Mouse (Mus musculus) liver, embryonic 11.5 days (tissue): ENCODE data around the gene Sh3pxd2a. TPM values are rescaled to one million over a fixed set of nuclear protein-coding genes. Genes with fewer than 3 reads are reported as not detected.
A peak's percentile ranks its signal among the peaks of the same experiment; 100 is the strongest.

Source experiments
- ATAC-seq: fragments of 200-750 bp; cut with Nextera tagmentation; replicated peaks from 2 replicates; pipeline ENCODE4 v1.8.0; 2017; ENCODE audit warnings: moderate number of reproducible peaks, mild to moderate bottlenecking, moderate TSS enrichment, moderate library complexity; ENCODE audit not compliant: low FRiP score
- DNase-seq: peaks from one replicate; pipeline ENCODE4 v3.0.0-alpha.2; 2017; ENCODE audit warnings: low spot score
- H3K27ac ChIP-seq: fragments of 300-500 bp; sonication (generic); 2 replicates; pipeline ENCODE4 v1.5.1; 2014; ENCODE audit warnings: mild to moderate bottlenecking, low read depth, low read length, control low read depth
- H3K27me3 ChIP-seq: fragments of 300-500 bp; sonication (generic); replicated peaks from 2 replicates; pipeline ENCODE4 v1.6.1; 2014; ENCODE audit warnings: low read length, mixed read lengths; ENCODE audit not compliant: control insufficient read depth, insufficient read depth
- H3K36me3 ChIP-seq: fragments of 300-500 bp; sonication (generic); 2 replicates; pipeline ENCODE4 v1.6.1; 2014; ENCODE audit warnings: mild to moderate bottlenecking, low read length, moderate library complexity, mixed read lengths; ENCODE audit not compliant: control insufficient read depth, insufficient read depth
- H3K4me1 ChIP-seq: fragments of 300-500 bp; sonication (generic); replicated peaks from 2 replicates; pipeline ENCODE4 v1.6.1; 2014; ENCODE audit warnings: low read length, mixed read lengths; ENCODE audit not compliant: control insufficient read depth, insufficient read depth
- H3K4me2 ChIP-seq: fragments of 300-500 bp; sonication (generic); 2 replicates; pipeline ENCODE4 v1.6.1; 2014; ENCODE audit warnings: mild to moderate bottlenecking, control low read depth, moderate library complexity
- H3K4me3 ChIP-seq: fragments of 300-500 bp; sonication (generic); 2 replicates; pipeline ENCODE4 v1.5.1; 2014; ENCODE audit warnings: low read depth, low read length, control low read depth
- H3K9ac ChIP-seq: fragments of 300-500 bp; sonication (generic); 2 replicates; pipeline ENCODE4 v1.6.1; 2014; ENCODE audit warnings: low read depth, low read length, control low read depth
- H3K9me3 ChIP-seq: fragments of 300-500 bp; sonication (generic); 2 replicates; pipeline ENCODE4 v1.6.1; 2016; ENCODE audit warnings: low read length, inconsistent platforms, mixed read lengths; ENCODE audit not compliant: control insufficient read depth
- whole genome bisulfite sequencing: fragments of 180-500 bp; shearing (Covaris S2); extraction: QIAGEN DNeasy Blood & Tissue Kit; methylation state at CpG from one replicate; pipeline ENCODE4 v1.1.7; 2014; 5-methylcytosine and 5-hydroxymethylcytosine counted together
- polyA plus RNA-seq: library from polyadenylated mRNA; unstranded; fragments of >200 nt; fragmentation: Nextera tagmentation; extraction: Ambion mirVana; gene quantifications from 2 replicates; pipeline ENCODE4 v1.2.1, GENCODE M21; 2014

Gene Sh3pxd2a
- polyA plus RNA-seq, 1 experiment from 2014 or later, result 3.6 TPM

GRCm38 (mm10) chr19:47463206-47463605 lies 995 bp downstream of the Sh3pxd2a start:
- H3K27ac ChIP-seq, result no peak overlapping the region

GRCm38 (mm10) chr19:47462725-47463124 lies 1.5 kb downstream of the Sh3pxd2a start:
- Histone ChIP-seq H3K4me2 (peak overlapping the region; percentile 97), H3K4me3 (peak overlapping the region; percentile 78), H3K36me3 (no peaks in the 10 kb centered on the region), H3K4me1 (peaks cover 35% of the 10 kb centered on the region), H3K27me3 (no peaks in the 10 kb centered on the region), H3K27ac (no peak overlapping the region), H3K9me3 (no peaks in the 10 kb centered on the region), H3K9ac (peak overlapping the region; percentile 84; the same call in 1 of the 2 replicates)
- WGBS, result 40% methylated on average over 6 of the region's 6 CpGs
- DNase-seq (no peak), ATAC-seq (no peak)

More at GRCm38 (mm10) chr19:47463206-47463605, 995 bp downstream of the Sh3pxd2a start:
- Histone ChIP-seq H3K27me3 (no peaks in the 10 kb centered on the region), H3K4me3 (peak overlapping the region; percentile 78), H3K4me1 (peaks cover 34% of the 10 kb centered on the region), H3K36me3 (no peaks in the 10 kb centered on the region), H3K9ac (peak overlapping the region; percentile 84), H3K9me3 (no peaks in the 10 kb centered on the region), H3K4me2 (peak overlapping the region; percentile 97)
- ATAC-seq (no peak), DNase-seq (no peak)
- 4% methylated on average over 13 of the region's 13 CpGs for WGBS

- Histone ChIP-seq H3K4me1 (peaks cover 40% of the 10 kb centered on the region), H3K4me3 (no peak overlapping the region), H3K36me3 (no peaks in the 10 kb centered on the region), H3K9ac (no peak overlapping the region), H3K27me3 (no peaks in the 10 kb centered on the region), H3K9me3 (no peaks in the 10 kb centered on the region), H3K4me2 (peak overlapping the region; percentile 97; the same call in 1 of the 2 replicates), H3K27ac (no peak overlapping the region)
- ATAC-seq (no peak), DNase-seq (no peak)
- 90% methylated on average over 3 of the region's 3 CpGs for WGBS
These were observed 2.4 kb downstream of the Sh3pxd2a start for GRCm38 (mm10) chr19:47461838-47462237.

- DNase-seq, result no peak
- H3K36me3 ChIP-seq, result no peaks in the 10 kb centered on the region
- no peaks in the 10 kb centered on the region for H3K9me3 ChIP-seq
- no peak for ATAC-seq
- H3K27me3 ChIP-seq, result no peaks in the 10 kb centered on the region
- H3K4me3 ChIP-seq, result no peak overlapping the region
- H3K9ac ChIP-seq, result no peak overlapping the region
- no peak overlapping the region for H3K27ac ChIP-seq
- no peak overlapping the region for H3K4me2 ChIP-seq
- 72% methylated on average over 9 of the region's 9 CpGs for WGBS
- H3K4me1 ChIP-seq, result peaks cover 42% of the 10 kb centered on the region
These were observed 2.8 kb downstream of the Sh3pxd2a start for GRCm38 (mm10) chr19:47461386-47461785.

GRCm38 (mm10) chr19:47460120-47460960 lies 3.9 kb downstream of the Sh3pxd2a start:
- DNase-seq (no peak), ATAC-seq (no peak)
- WGBS, result 58% methylated on average over 19 of the region's 19 CpGs
- H3K9me3 ChIP-seq, result no peaks in the 10 kb centered on the region
- peaks cover 45% of the 10 kb centered on the region for H3K4me1 ChIP-seq
- H3K4me2 ChIP-seq, result no peak overlapping the region
- H3K4me3 ChIP-seq, result no peak overlapping the region
- no peaks in the 10 kb centered on the region for H3K36me3 ChIP-seq
- no peaks in the 10 kb centered on the region for H3K27me3 ChIP-seq
- no peak overlapping the region for H3K27ac ChIP-seq
- H3K9ac ChIP-seq, result no peak overlapping the region

DNA sequence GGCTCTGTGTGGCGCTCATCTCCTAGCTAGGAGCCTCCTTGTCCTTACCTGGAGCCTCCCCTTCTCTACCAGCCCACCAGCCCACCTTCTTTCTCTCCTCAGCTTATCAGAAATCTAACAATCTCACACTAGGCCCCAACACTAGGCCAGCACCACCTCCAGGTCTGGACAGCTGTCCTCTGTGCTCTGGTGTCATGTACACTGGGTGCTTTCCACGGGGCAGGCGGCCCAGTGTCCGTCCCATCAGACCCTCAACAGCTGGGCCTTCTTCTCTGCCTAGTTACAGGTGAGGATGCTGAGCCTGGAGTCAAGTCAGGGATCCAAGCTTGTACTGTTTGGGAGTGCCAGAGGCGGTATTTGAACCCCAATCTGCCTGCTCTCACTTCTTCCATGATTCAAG lies 5.0 kb downstream of the Sh3pxd2a start:
- Histone ChIP-seq H3K9ac (no peak overlapping the region), H3K36me3 (no peaks in the 10 kb centered on the region), H3K4me3 (no peak overlapping the region), H3K27ac (no peak overlapping the region), H3K4me1 (peaks cover 53% of the 10 kb centered on the region), H3K27me3 (no peaks in the 10 kb centered on the region), H3K4me2 (no peak overlapping the region), H3K9me3 (no peaks in the 10 kb centered on the region)
- ATAC-seq (no peak), DNase-seq (no peak)
- 85% methylated on average over 5 of the region's 5 CpGs for WGBS

- H3K4me1 ChIP-seq, result peaks cover 59% of the 10 kb centered on the region
- 60% methylated on average over 17 of the region's 17 CpGs for WGBS
- peak overlapping the region; percentile 46; the same call in 1 of the 2 replicates for H3K27ac ChIP-seq
These were observed 5.6 kb downstream of the Sh3pxd2a start for GRCm38 (mm10) chr19:47458504-47459161.

DNA sequence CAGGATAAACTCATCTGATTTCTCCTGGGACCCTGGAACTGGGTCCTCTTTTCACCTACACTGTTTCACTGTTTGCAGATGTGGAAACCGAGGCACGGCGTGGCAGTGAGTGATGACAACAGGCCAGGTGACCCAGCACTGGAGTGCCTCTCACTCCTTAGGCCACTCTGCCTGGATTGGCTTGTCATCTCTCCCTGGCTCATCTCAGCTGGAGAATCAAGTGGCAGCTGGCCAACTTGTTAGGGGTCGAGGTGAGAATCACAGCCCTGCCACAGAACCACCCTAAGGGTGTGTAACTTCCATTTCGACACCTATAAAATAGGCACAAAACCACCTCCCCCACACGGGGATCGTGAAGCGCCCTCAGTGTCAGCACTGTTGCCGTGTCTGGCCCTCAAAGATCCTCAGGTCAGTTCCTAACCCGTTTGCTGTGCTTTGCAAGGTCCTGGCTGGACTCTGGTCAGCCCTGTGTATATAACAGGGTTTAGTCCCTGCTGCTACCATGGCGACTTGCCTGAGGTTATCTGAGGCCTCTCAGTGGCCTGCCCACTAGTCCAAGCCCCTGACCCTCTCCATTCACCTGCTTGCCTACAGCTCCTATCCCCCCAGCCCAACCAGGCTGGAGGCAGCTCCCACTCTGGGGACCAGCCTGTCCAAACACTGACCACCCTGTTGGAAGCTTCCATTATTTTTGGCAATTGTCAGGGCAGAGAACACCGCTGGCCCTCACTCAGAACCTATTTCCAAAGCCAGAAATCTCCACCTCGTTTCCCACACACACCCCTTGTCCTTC lies 6.3 kb downstream of the Sh3pxd2a start:
- Histone ChIP-seq H3K4me2 (0 out of 2 replicates have a peak overlapping the region, but pooled peaks have one; percentile 11), H3K27ac (peak overlapping the region; percentile 59), H3K9me3 (no peaks in the 10 kb centered on the region), H3K27me3 (no peaks in the 10 kb centered on the region), H3K9ac (no peak overlapping the region), H3K4me3 (no peak overlapping the region), H3K36me3 (no peaks in the 10 kb centered on the region), H3K4me1 (peaks cover 55% of the 10 kb centered on the region)
- ATAC-seq, result peak; percentile 70
- DNase-seq, result no peak
- 64% methylated on average over 13 of the region's 13 CpGs for WGBS

More at GRCm38 (mm10) chr19:47458504-47459161, 5.6 kb downstream of the Sh3pxd2a start:
- H3K4me3 ChIP-seq, result no peak overlapping the region
- no peaks in the 10 kb centered on the region for H3K27me3 ChIP-seq
- H3K36me3 ChIP-seq, result no peaks in the 10 kb centered on the region
- H3K9ac ChIP-seq, result no peak overlapping the region
- no peak for DNase-seq
- no peak for ATAC-seq
- H3K4me2 ChIP-seq, result 0 out of 2 replicates have a peak overlapping the region, but pooled peaks have one; percentile 5
- H3K9me3 ChIP-seq, result no peaks in the 10 kb centered on the region
